Mouse (Mus musculus) hindbrain, postnatal 0 days (tissue): ENCODE results near the gene Tgfbr3l. TPM values are rescaled to one million over a fixed set of nuclear protein-coding genes. Genes with fewer than 3 reads are reported as not detected.
"Not testable (repeated sequence)": the region's sequence is repeated elsewhere in the genome, so short reads cannot be mapped to it uniquely, and the experiment has no call there.

Experiments
- ATAC-seq: fragments of 200-750 bp; cut with Nextera tagmentation; 2 replicates; pipeline ENCODE4 v1.8.0; 2017; ENCODE audit warnings: mild to moderate bottlenecking, moderate TSS enrichment, moderate library complexity
- DNase-seq: peaks from one replicate; pipeline ENCODE4 v3.0.0-alpha.2; 2015; ENCODE audit warnings: low spot score
- H3K27ac ChIP-seq: fragments of 300-500 bp; sonication (generic); 2 replicates; pipeline ENCODE4 v1.5.1; 2014; ENCODE audit warnings: mild to moderate bottlenecking
- H3K27me3 ChIP-seq: fragments of 300-500 bp; sonication (generic); 2 replicates; pipeline ENCODE4 v1.6.1; 2014; ENCODE audit warnings: low read length, mixed read lengths; ENCODE audit not compliant: insufficient read depth
- H3K36me3 ChIP-seq: fragments of 300-500 bp; sonication (generic); 2 replicates; pipeline ENCODE4 v1.6.1; 2014; ENCODE audit warnings: low read length, mixed read lengths; ENCODE audit not compliant: insufficient read depth
- H3K4me1 ChIP-seq: fragments of 300-500 bp; sonication (generic); 2 replicates; pipeline ENCODE4 v1.6.1; 2014; ENCODE audit warnings: antibody characterized with exemption, low read length, mixed read lengths; ENCODE audit not compliant: insufficient read depth
- H3K4me2 ChIP-seq: fragments of 300-500 bp; sonication (generic); 2 replicates; pipeline ENCODE4 v1.6.1; 2014; ENCODE audit warnings: low read depth, mild to moderate bottlenecking, low read length, moderate library complexity, mixed read lengths
- H3K4me3 ChIP-seq: fragments of 300-500 bp; sonication (generic); 2 replicates; pipeline ENCODE4 v1.5.1; 2014; ENCODE audit warnings: low read length
- H3K9ac ChIP-seq: fragments of 300-500 bp; sonication (generic); replicated peaks from 2 replicates; pipeline ENCODE4 v1.6.1; 2014; ENCODE audit warnings: mild to moderate bottlenecking, low read length, moderate library complexity, mixed read lengths
- H3K9me3 ChIP-seq: fragments of 300-500 bp; sonication (generic); 2 replicates; pipeline ENCODE4 v1.6.1; 2016; ENCODE audit warnings: low read length, mixed read lengths
- CTCF ChIP-seq: IDR thresholded peaks from 2 replicates; pipeline ENCODE4 v1.5.1; 2016; ENCODE audit warnings: antibody characterized with exemption, control low read depth, low read depth
- WGBS: fragments of 180-500 bp; shearing (Covaris S2); extraction: QIAGEN DNeasy Blood & Tissue Kit; methylation state at CpG from one replicate; pipeline ENCODE4 v1.1.7; 2014; 5-methylcytosine and 5-hydroxymethylcytosine counted together
- polyA plus RNA-seq: library from polyadenylated mRNA; unstranded; fragments of >200 nt; fragmentation: Nextera tagmentation; extraction: Ambion mirVana; gene quantifications from 2 replicates; pipeline ENCODE4 v1.2.1, GENCODE M21; 2015
- total RNA-seq: library from RNA; depleted of rRNA; stranded (reverse); fragments of >200 nt; gene quantifications from 2 replicates; pipeline ENCODE4 v1.2.3, GENCODE M21; 2014

The Tgfbr3l gene
- total and polyA plus RNA-seq, 2 experiments from 2014 or later, result 3.7 to 15.5 TPM

DNA sequence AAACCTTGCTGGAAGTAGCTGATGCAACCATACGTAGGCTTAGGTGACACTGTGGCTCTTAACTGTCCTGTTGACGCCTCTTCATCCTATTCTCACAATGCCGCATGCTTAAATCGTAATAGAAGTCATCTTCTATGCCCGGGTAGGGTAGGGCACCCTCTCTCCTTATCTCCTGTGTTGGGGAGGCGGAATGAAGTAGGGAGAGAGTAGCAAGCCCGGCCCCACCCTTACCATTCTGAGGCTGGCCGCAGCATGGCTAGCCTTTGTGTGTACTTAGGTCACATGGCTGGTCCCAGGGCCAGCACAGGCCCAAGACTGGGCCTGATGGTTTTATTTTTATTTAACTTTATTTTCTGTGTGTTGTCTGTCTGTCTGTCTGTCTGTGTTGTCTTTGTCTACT lies 773 bp upstream of the Tgfbr3l start:
- Histone ChIP-seq H3K9me3 (no peaks in the 10 kb centered on the region), H3K4me1 (no peaks in the 10 kb centered on the region), H3K4me3 (no peak overlapping the region), H3K27me3 (no peaks in the 10 kb centered on the region), H3K27ac (no peak overlapping the region), H3K4me2 (no peak overlapping the region), H3K9ac (no peak overlapping the region), H3K36me3 (peaks cover 54% of the 10 kb centered on the region)
- 94% methylated on average over 8 of the region's 8 CpGs for WGBS
- no peak for DNase-seq
- no peak for TF ChIP-seq CTCF
- ATAC-seq, result no peak

DNA sequence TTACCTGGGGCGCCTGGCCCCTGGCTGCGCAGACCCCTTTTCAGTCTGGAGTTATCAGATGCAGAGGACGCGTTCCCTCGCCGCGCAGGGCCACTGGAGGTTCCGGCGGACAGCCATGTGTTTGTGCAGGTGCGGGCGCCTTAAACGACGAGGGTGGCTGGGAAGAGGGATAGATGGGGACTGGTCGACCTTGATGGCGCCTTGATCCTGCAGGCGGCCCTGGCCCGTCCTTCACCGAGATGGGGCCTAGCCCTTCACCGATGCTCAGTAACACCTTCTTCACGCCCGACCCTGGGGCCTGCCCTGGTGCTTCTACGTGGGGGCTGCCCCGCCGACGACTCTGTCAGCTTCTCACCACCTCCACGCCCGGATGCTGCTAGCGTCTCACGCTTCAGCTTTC lies 1.2 kb downstream of the Tgfbr3l start:
- Histone ChIP-seq H3K36me3 (peaks cover 37% of the 10 kb centered on the region), H3K4me1 (no peaks in the 10 kb centered on the region; the same call in 1 of the 2 replicates), H3K27ac (0 out of 2 replicates have a peak overlapping the region, but pooled peaks have one; percentile 2), H3K9me3 (no peaks in the 10 kb centered on the region), H3K4me2 (no peak overlapping the region), H3K9ac (no peak overlapping the region), H3K27me3 (no peaks in the 10 kb centered on the region), H3K4me3 (no peak overlapping the region)
- TF ChIP-seq CTCF, result no peak
- no peak for ATAC-seq
- DNase-seq, result no peak
- WGBS, result 24% methylated on average over 29 of the region's 29 CpGs

DNA sequence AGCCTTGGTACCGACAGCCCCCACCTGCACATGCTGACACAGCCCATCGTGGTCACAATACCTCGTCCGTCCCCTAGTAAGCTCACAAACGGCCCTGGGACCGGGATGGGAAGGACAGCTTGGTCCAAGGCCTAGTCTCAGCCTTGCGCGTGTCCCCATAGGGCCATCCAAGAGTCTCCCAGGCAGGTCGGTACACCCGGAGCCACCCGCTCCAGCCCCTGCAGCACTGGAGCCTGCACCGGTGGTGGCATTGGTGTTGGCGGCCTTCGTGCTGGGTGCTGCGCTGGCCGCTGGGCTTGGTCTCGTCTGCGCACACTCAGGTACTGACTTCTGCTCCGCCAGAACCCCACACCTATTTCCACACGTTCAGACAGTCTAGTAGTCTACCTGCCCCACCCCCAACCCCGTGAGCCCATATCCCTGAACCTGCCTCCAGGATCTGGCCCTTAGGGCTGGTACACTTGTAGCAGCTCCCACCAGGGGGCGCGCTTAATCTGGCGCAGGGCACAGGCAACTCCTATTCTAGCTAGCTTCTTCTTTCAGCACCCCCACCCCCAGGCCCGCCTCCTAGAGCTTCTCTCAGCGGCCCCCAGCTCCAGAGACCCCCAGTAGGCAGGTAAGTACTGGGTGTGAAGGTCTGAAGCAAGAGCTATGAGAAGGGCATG lies 2.4 kb downstream of the Tgfbr3l start:
- Histone ChIP-seq H3K4me2 (no peak overlapping the region), H3K4me3 (no peak overlapping the region), H3K4me1 (no peaks in the 10 kb centered on the region; the same call in 1 of the 2 replicates), H3K9me3 (no peaks in the 10 kb centered on the region), H3K36me3 (peaks cover 37% of the 10 kb centered on the region; the same call in 1 of the 2 replicates), H3K27me3 (no peaks in the 10 kb centered on the region), H3K27ac (no peak overlapping the region), H3K9ac (no peak overlapping the region)
- TF ChIP-seq CTCF, result peak; percentile 83
- ATAC-seq (peak; percentile 18), DNase-seq (peak; percentile 84)
- 34% methylated on average over 26 of the region's 26 CpGs for WGBS

DNA sequence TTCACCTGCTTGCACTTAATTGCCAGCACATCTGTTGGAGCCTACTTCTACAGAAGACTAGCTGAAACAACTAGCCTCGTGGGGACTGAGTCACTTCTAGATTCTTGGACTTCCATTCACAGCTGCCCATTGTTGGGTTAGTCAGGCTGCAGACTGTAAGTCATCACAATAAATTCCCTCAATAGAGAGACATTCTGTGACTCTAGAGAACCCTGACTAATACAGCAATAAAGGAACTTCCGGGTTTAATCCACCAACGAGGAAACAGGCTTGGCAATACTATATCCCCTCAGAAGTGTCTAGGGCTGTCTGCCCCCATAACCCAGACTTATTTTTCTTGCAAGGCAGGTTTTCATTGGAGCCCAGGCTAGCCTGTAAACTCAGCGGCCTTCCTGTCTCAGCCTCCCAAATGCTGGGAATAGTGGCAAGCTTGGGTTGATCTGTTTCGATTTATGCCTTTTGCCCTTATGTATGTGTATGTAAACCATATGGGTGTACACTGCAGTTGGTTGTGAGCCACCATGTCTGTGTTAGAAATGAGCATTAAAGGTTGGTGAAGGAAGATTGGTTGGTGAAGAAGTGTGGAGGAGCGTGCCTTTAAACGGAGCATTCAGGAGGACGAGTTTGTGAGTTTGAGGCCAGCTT lies 4.2 kb downstream of the Tgfbr3l start:
- TF ChIP-seq CTCF, result no peak

DNA sequence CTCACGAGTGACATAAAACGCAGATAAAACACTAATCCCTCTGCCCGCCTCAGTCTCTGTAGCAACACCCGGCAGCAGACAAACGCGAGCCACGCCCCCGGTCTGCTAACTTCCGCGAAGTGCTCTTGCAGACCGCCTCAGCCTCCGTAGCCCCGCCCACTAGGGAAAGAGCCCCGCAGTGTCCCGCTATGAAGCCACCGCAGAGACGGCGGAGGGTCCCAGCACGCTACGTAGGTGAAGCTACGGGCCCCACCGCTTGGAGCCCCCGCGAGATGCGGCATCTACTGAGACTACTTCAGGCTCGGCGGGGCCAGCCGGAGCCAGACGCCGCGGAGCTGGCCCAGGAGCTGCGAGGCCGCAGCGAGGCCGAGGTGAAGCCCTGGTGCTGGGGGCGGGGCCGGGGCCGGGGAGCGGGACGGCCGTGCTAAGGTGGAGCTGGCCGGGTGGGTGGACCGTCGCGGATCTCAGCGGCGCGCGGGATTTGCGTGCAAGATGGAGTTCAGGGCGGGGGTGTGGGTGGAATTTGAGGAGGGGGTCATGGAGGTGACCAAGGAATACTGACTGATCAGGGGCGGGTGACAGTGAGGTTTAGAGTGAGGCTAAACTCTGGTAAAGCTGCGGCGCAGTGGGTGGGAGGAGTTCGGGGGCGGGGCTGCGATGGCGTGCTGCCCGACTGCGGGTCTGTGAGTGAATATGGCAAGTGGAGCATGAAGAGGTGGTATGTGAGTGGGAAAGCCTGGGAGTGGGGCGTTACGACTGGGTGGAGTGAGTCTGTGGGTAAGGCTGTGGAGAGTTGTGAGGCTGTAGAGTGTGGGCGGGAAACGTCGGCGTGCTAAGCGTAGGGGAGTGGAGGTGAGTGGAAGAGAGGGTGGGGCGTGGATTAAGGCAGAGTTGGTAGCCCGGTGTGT lies 5.2 kb downstream of the Tgfbr3l start, which contains the start of gene Snapc2:
Gene Snapc2 (plus strand): TSS at position 147 of the 908 bp plus-strand sequence.
- Histone ChIP-seq H3K36me3 (peaks cover 24% of the 10 kb centered on the region; the same call in 1 of the 2 replicates), H3K9me3 (no peaks in the 10 kb centered on the region), H3K4me1 (peaks cover 18% of the 10 kb centered on the region), H3K27ac (peak within 1 kb of the TSS; percentile 94), H3K4me2 (peak within 1 kb of the TSS; percentile 66), H3K4me3 (peak within 1 kb of the TSS; percentile 68), H3K27me3 (no peaks in the 10 kb centered on the region), H3K9ac (peak within 1 kb of the TSS; percentile 73)
- WGBS, result under 1% methylated on average over 68 of the region's 69 CpGs
- peak; percentile 98 for DNase-seq
- ATAC-seq, result peak; percentile 87
- TF ChIP-seq CTCF, result no peak

More for the DNA sequence above, 4.2 kb downstream of the Tgfbr3l start:
- Histone ChIP-seq H3K36me3 (peaks cover 31% of the 10 kb centered on the region; the same call in 1 of the 2 replicates), H3K4me2 (peak overlapping the region; percentile 66), H3K27ac (peak overlapping the region; percentile 94), H3K4me3 (peak overlapping the region; percentile 68), H3K27me3 (no peaks in the 10 kb centered on the region), H3K9me3 (no peaks in the 10 kb centered on the region), H3K4me1 (peaks cover 9% of the 10 kb centered on the region), H3K9ac (peak overlapping the region; percentile 73)
- DNase-seq (no peak), ATAC-seq (no peak)
- WGBS, result 44% methylated on average over 8 of the region's 8 CpGs

DNA sequence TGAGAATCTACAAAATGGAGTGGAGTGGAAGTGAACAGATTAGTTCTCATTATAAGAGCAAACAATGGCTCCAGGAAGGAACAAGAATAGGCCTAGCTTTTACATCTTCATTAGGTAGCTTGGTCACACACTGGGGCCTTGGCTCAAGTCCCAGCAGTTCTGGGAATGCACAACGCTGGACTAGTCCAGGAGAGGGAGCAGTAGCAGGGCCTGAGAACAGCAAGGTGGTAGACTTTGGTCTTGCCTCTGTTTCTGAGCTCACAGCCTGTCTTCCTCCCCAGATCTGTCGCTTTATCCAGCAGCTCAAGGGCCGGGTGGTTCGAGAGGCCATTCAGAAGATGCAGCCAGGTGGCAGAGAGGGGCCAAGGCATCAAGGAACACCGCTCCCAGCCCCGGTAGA lies 6.0 kb downstream of the Tgfbr3l start:
- H3K27ac ChIP-seq, result peak overlapping the region; percentile 94
- H3K9me3 ChIP-seq, result no peaks in the 10 kb centered on the region
- H3K27me3 ChIP-seq, result no peaks in the 10 kb centered on the region
- WGBS, result 53% methylated on average over 6 of the region's 6 CpGs
- H3K36me3 ChIP-seq, result peaks cover 22% of the 10 kb centered on the region; the same call in 1 of the 2 replicates
- peaks cover 18% of the 10 kb centered on the region for H3K4me1 ChIP-seq
- peak; percentile 77 for TF ChIP-seq CTCF
- peak overlapping the region; percentile 66 for H3K4me2 ChIP-seq
- H3K4me3 ChIP-seq, result peak overlapping the region; percentile 68
- peak overlapping the region; percentile 73 for H3K9ac ChIP-seq
- peak; percentile 5; the same call in 1 of the 2 replicates for ATAC-seq
- peak; percentile 91 for DNase-seq

DNA sequence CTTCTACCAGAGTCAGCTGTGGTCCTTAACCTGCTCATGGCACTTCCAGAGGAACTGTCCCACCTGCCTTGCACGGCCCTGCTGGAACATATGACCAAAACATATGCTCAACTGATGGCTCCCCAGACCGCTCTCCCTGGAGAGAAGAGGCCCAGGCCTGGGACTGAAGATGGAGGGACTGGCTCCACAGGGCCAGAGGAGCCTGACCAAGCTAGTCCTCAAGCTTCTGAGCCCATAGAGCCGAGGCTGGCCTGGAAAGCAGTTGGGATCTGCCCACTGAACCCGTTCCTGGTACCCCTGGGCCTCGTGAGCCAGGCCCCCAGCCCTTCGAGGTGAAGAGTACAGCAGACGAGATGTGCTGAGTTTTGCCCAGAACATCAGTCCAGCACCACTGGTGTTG lies 7.5 kb downstream of the Tgfbr3l start:
- H3K27me3 ChIP-seq, ATAC-seq, H3K4me3 ChIP-seq, DNase-seq, H3K27ac ChIP-seq, H3K4me2 ChIP-seq, H3K9ac ChIP-seq, H3K9me3 ChIP-seq: not testable (repeated sequence)
- Histone ChIP-seq H3K36me3 (peaks cover 26% of the 10 kb centered on the region; the same call in 1 of the 2 replicates), H3K4me1 (peaks cover 18% of the 10 kb centered on the region)
- 83% methylated on average over 7 of the region's 7 CpGs for WGBS
